8 mouse cellular contexts compared by ENCODE assay signal in genomic region chr9:90270944-90271295, GRCm38 (mm10). TPM values are rescaled to one million over a fixed set of nuclear protein-coding genes. Genes with fewer than 3 reads are reported as not detected.
DNase-seq lines count a peak whose midpoint lies in the region; ATAC-seq and TF ChIP-seq lines count a peak whose summit lies in the region.

No protein-coding gene starts in this region.

- no peaks in the 10 kb centered on the region for H3K36me3 ChIP-seq in heart, embryonic 15.5 days
- H3K36me3 ChIP-seq in MEL (ENCODE audit: control insufficient read depth in 1 of 2, insufficient read depth in 2 of 2, low read length in 2 of 2), result peaks cover 0 to 24% of the 10 kb centered on the region in 2 experiments; a peak in 2 of 4 replicates
- H3K36me3 ChIP-seq in hindbrain, embryonic 14.5 days (replicated peaks; ENCODE audit: control insufficient read depth, insufficient read depth), result no peaks in the 10 kb centered on the region
- H3K36me3 ChIP-seq in midbrain, embryonic 10.5 days, result no peaks in the 10 kb centered on the region

- H3K27me3 ChIP-seq in heart, embryonic 15.5 days, result no peaks in the 10 kb centered on the region
- H3K27me3 ChIP-seq in MEL (ENCODE audit: control insufficient read depth in 1 of 2, insufficient read depth in 2 of 2, low read length in 2 of 2), result no peaks in the 10 kb centered on the region
- no peaks in the 10 kb centered on the region for H3K27me3 ChIP-seq in hindbrain, embryonic 14.5 days (ENCODE audit: control insufficient read depth, insufficient read depth, low read length)
- peaks cover 18% of the 10 kb centered on the region for H3K27me3 ChIP-seq in midbrain, embryonic 10.5 days (ENCODE audit: low read depth, poor library complexity, severe bottlenecking)

- H3K9me3 ChIP-seq in heart, embryonic 15.5 days (replicated peaks), result no peaks in the 10 kb centered on the region
- H3K9me3 ChIP-seq in MEL (replicated peaks; ENCODE audit: insufficient read depth, low read length), result no peaks in the 10 kb centered on the region
- no peaks in the 10 kb centered on the region for H3K9me3 ChIP-seq in hindbrain, embryonic 14.5 days (ENCODE audit: control insufficient read depth, low read length)
- H3K9me3 ChIP-seq in midbrain, embryonic 10.5 days (replicated peaks), result no peaks in the 10 kb centered on the region

- intact Hi-C loops in heart, postnatal 25 days (cut with DNase I), result loop anchor here (5.0 kb wide), 1 partner anchor 44 kb away; no protein-coding TSS in a partner anchor

- ATAC-seq in heart, embryonic 15.5 days (replicated peaks; ENCODE audit: insufficient number of reproducible peaks, insufficient read depth, low FRiP score, low read depth), result no peak
- peak; percentile 17; the same call in 1 of the 2 replicates for ATAC-seq in hindbrain, embryonic 14.5 days (ENCODE audit: low FRiP score)

- H3K4me1 ChIP-seq in heart, embryonic 15.5 days (replicated peaks), result peaks cover 25% of the 10 kb centered on the region
- H3K4me1 ChIP-seq in MEL (ENCODE audit: control insufficient read depth in 1 of 2, insufficient read depth in 2 of 2, low read length in 2 of 2), result peaks cover 17 to 22% of the 10 kb centered on the region in 2 experiments
- peaks cover 18% of the 10 kb centered on the region for H3K4me1 ChIP-seq in hindbrain, embryonic 14.5 days (replicated peaks; ENCODE audit: control insufficient read depth, insufficient read depth, low read length)
- H3K4me1 ChIP-seq in midbrain, embryonic 10.5 days, result peaks cover 25% of the 10 kb centered on the region

- WGBS in heart, embryonic 15.5 days, result 9% methylated on average over 11 of the region's 11 CpGs
- WGBS in hindbrain, embryonic 14.5 days, result 20% methylated on average over 11 of the region's 11 CpGs
- WGBS in midbrain, embryonic 10.5 days, result 28% methylated on average over 11 of the region's 11 CpGs

- TF ChIP-seq POLR2A in MEL (IDR thresholded peaks at IDR 0.05; ENCODE audit: control insufficient read depth in 1 of 2, insufficient read depth in 1 of 2, low read depth in 1 of 2, low read length in 2 of 2, poor library complexity in 1 of 2), result no peak

- H3K27ac ChIP-seq in heart, embryonic 15.5 days, result no peak overlapping the region
- H3K27ac ChIP-seq in MEL (ENCODE audit: control insufficient read depth, low read depth, low read length), result no peak overlapping the region
- H3K27ac ChIP-seq in hindbrain, embryonic 14.5 days, result no peak overlapping the region
- H3K27ac ChIP-seq in midbrain, embryonic 10.5 days (replicated peaks), result peak overlapping the region; percentile 87

- H3K79me2 ChIP-seq in MEL (ENCODE audit: control insufficient read depth, insufficient read depth, low read length, poor library complexity), result peaks cover 21% of the 10 kb centered on the region

- TF ChIP-seq RAD21 in MEL (IDR thresholded peaks at IDR 0.05; ENCODE audit: low read depth, low read length), result no peak

- TF ChIP-seq EP300 in MEL (IDR thresholded peaks at IDR 0.05; ENCODE audit: low read depth in 1 of 2, low read length in 2 of 2), result no peak

- peak overlapping the region; percentile 81 for H3K9ac ChIP-seq in heart, embryonic 15.5 days
- H3K9ac ChIP-seq in MEL (ENCODE audit: control insufficient read depth, low read depth, low read length, poor library complexity, severe bottlenecking), result peak overlapping the region; percentile 91
- peak overlapping the region; percentile 87 for H3K9ac ChIP-seq in hindbrain, embryonic 14.5 days

- DNase-seq in heart, postnatal 25 days (ENCODE audit: low spot score), result no peak
- DNase-seq in MEL (ENCODE audit: low read depth, low spot score), result no peak
- DNase-seq in hindbrain, embryonic 14.5 days (ENCODE audit: low spot score), result no peak
- no peak for DNase-seq in midbrain, embryonic 10.5 days (ENCODE audit: low spot score)
- no peak for DNase-seq in cerebellum, adult 11 months
- no peak for DNase-seq in adrenal gland, adult (ENCODE audit: inconsistent age in 2 of 2, low spot score in 1 of 2)
- DNase-seq in layer of hippocampus, adult 8-10 months (ENCODE audit: low spot score in 2 of 2), result no peak

- H3K4me2 ChIP-seq in heart, embryonic 15.5 days, result peak overlapping the region; percentile 90
- peak overlapping the region; percentile 78 for H3K4me2 ChIP-seq in hindbrain, embryonic 14.5 days (replicated peaks)

- peak overlapping the region; percentile 82 for H3K4me3 ChIP-seq in heart, embryonic 15.5 days
- peak overlapping the region; percentile 70 to 82 for H3K4me3 ChIP-seq in MEL (ENCODE audit: control insufficient read depth in 1 of 2, insufficient read depth in 1 of 2, low read depth in 2 of 2, low read length in 2 of 2)
- peak overlapping the region; percentile 93 for H3K4me3 ChIP-seq in hindbrain, embryonic 14.5 days (replicated peaks; ENCODE audit: low read length)
- peak overlapping the region; percentile 82 for H3K4me3 ChIP-seq in midbrain, embryonic 10.5 days

- TF ChIP-seq CTCF in MEL (IDR thresholded peaks at IDR 0.05 in 2 of 3, conservative IDR thresholded peaks at IDR 0.05 in 1 of 3; ENCODE audit: control insufficient read depth in 1 of 3, insufficient read depth in 1 of 3, low read depth in 2 of 3, low read length in 3 of 3, poor library complexity in 1 of 3, severe bottlenecking in 1 of 3), result no peak

TF ChIP-seq in MEL, 35 proteins besides CTCF, POLR2A, EP300 and RAD21:
- TF ChIP-seq MAZ (IDR thresholded peaks at IDR 0.05; ENCODE audit: low read depth, low read length) (0 out of 2 replicates have a peak, but pooled peaks have one; percentile 6), JUND (IDR thresholded peaks at IDR 0.05; ENCODE audit: low read depth, low read length) (no peak), MYB (IDR thresholded peaks at IDR 0.05; ENCODE audit: low read depth, low read length) (no peak), MAFK (IDR thresholded peaks at IDR 0.05; ENCODE audit: borderline replicate concordance, low read depth, low read length) (no peak), SIN3A (IDR thresholded peaks at IDR 0.05; ENCODE audit: low read length) (no peak; the same call in 1 of the 2 replicates)

RNA-seq across cellular contexts. Expression of gene Tbc1d2b, which starts 0.3 kb away (rescaled TPM):
- polyA plus RNA-seq in heart, embryonic 15.5 days (2015; fragmentation: Nextera tagmentation; extraction: Ambion mirVana), result 5.4 and 9.7 TPM in 2 replicates
- total RNA-seq in heart, postnatal 25 days (2021), result 10 to 100 TPM; 10.4 to 13.5 TPM
- total RNA-seq in MEL (2012; rRNA removed), result 6.5 and 7.1 TPM in 2 replicates
- polyA plus RNA-seq in MEL (2012; ENCODE audit: insufficient read depth in 1 of 2, insufficient read length in 2 of 2, low read depth in 1 of 2, low replicate concordance in 2 of 2, missing spikeins in 1 of 2), result 10 to 100 TPM in 1 of 2 experiments, not detected in 1; 12.6 TPM
- 7.5 and 8.1 TPM in 2 replicates for polyA plus RNA-seq in hindbrain, embryonic 14.5 days (2014; fragmentation: Nextera tagmentation; extraction: Ambion mirVana)
- 7.9 and 8.9 TPM in 2 replicates for polyA plus RNA-seq in midbrain, embryonic 10.5 days (2016; fragmentation: Nextera tagmentation; extraction: Ambion mirVana)
- total RNA-seq in layer of hippocampus, adult 8-10 months (2022), result 10 to 100 TPM; 10.6 to 16.8 (median 14.6) TPM
